Mouse (Mus musculus) gastrocnemius, postnatal 4 days (tissue): Measurements from ENCODE around the gene Ezh1. TPM values are rescaled to one million over a fixed set of nuclear protein-coding genes. Genes with fewer than 3 reads are reported as not detected.
"Not testable (repeated sequence)": the region's sequence is repeated elsewhere in the genome, so short reads cannot be mapped to it uniquely, and the experiment has no call there.

Experiments used
- DNase-seq, 2 experiments: peaks; one replicate each; pipeline ENCODE4 v3.0.0; 2021 to 2022; ENCODE audit warnings: low spot score in 2 of 2, mixed read lengths in 2 of 2
- total RNA-seq, 2 experiments: library from RNA; stranded (reverse); gene quantifications; 2 replicates each; pipeline ENCODE4 v1.2.3; 2021

The Ezh1 gene
- total RNA-seq, 2 experiments from 2014 or later, result 19.3 to 24.6 TPM

DNA sequence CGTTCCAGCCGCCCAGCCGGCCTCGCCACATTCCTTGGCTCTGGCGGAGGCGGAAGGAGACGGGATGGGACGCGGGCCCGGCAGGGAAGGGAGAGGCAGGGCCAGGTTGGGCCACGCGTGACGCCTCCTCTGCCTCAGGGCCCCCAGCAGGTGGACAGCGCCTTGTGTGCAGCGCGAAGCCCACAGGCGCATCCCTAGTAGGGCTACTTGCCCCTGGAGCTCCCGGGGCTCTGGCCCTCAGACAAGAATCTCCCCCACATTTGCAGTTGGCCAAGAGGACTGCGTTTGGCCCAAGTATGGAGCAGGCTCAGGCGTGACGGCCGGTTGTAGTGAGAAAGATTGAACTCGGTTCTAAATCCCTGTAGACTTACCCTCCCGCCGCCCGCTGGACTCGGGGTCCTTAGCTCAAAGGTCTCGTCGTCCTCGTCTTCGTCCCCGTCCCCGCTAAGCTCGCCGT lies 55.9 kb downstream of the Ezh1 start, which contains the start of gene Cntnap1:
Gene Cntnap1, plus strand, starts transcription at position 170 of the 457 bp plus-strand sequence.
- peak; percentile 64 to 81 for DNase-seq

- no peak for DNase-seq
Observed at GRCm38 (mm10) chr11:101169301-101170107, 56.8 kb downstream of the Ezh1 start.

- no peak for DNase-seq
Observed at GRCm38 (mm10) chr11:101168301-101168980, 57.8 kb downstream of the Ezh1 start.

GRCm38 (mm10) chr11:101167963-101168300 lies 58.3 kb downstream of the Ezh1 start:
- no peak for DNase-seq

GRCm38 (mm10) chr11:101167211-101167962 lies 58.9 kb downstream of the Ezh1 start:
- no peak for DNase-seq

DNA sequence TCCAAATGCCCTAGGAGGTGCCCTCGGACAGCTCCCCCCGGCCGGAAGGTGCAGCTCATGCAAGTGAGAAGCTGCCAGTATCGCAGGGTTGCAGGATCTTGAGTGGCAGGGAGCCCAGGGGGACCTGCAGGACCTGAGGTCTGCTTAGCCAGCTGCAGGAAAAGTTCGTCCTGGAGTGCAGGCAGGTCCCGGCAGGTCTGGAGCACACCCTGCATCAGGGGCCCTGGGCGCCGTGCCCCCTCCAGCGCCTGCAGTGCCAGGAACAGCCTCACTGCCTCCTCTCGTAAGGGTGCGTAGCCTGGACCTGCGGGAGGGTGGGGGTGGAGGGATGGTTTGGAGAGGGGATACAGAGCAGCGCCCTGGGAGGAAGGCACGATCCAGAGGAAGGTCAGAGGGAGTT lies 59.9 kb downstream of the Ezh1 start:
- no peak for DNase-seq

DNA sequence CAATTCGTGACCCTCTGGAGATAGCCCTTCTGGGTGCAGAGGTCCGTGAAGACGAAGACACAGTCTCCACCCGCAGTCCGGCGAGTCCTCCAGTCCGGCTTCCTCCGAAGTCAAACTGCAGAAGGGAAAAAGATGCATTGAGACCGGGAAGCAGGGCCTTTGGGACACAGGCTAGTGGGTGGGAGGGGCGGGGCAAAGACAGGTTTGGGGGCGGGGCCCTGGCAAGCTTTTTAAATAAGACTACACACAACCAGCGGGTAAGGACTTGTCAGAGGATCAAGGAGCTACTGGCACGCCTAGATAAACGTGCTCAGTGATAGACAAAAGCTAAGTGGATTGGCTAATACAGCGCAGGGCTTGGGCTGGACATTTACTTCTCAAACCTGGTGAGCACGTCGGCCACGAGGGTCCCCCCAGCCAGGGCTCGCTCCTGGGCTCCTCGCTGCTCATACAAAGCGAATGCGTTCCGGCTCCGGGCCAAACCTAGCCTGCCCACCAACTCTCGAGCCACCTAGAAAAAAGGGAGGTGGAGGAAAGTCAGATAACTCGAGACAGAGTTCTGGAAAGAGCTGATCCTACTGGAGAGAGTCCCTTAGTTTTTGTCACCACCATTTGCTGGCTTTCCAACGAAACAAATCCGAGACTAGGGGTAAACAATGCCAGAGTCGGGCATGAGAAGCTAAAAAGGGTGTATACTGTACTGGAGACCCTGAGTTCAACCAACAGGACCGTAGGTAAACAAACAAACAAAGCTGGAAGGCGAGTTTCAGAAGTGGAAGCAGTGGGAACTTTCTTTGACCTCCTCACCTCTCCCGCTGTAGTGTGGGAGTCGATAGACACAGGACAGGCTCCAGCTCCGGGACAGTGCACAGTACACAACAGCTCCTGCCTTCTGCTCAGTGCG lies 61.3 kb downstream of the Ezh1 start:
- no peak for DNase-seq

- no peak for DNase-seq
Observed at GRCm38 (mm10) chr11:101164351-101164665, 62.0 kb downstream of the Ezh1 start.

DNA sequence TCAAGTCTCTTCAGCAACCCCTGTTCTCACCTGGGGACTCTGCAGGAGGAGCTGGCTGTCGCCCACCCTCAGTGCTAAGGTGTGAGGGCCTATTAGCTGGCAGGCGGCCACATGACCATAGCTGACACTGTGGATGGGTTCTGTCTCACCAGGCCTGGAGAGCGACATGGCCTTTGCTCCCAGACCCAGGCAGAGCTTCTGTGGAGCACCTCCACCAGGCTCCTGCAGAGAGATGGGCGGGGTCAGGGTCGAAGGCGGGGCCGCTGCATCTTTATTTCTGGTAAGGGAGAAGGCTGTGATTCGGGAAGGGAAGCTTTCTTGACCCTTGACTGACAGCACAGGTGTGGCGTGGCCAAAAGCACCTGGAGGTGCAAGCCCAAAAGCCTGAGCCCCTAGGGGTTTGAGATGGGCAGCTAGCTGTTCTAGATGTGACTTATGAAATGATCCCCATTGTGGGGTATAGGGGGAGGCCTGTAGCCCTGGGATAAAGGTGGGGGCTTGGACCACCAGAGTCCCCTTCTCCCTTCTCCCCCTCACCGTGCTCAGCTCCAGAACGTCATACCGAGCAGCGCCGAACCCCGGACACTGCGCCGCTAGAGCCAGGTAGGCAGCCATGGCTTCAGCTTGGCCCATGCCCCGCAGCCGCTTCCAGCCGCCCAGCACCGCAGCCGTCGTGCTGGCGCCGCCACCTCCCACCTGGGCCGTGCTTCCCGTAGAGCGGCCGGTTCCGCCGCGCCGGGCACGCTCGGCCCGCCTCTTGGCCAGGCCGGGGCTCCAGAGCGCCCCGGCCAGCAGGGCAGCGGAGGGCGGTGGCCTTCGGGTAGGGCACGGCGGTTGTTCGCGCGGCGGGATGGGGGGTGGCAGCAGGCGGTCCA lies 62.5 kb downstream of the Ezh1 start:
- no peak for DNase-seq

DNA sequence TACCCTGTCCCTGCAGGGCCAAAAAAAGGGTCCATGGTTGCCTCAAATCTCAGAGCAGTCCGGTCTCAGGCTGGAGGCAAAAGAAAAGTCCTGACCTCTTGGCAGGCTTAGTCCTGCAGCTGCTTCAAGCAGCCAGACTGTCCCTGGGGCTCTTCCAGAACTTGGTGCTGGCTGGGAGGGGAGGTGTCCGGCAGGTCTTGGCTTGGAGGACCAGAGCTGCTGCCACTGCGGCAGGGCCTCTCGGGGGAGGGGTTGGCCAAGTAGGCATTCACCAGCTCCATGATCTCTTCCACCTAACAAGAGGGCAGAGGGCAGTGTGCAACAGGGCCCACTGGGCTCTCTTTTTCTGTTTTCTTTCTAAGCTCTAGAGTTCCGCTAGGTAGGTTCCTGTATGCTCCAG lies 63.5 kb downstream of the Ezh1 start:
- peak in 1 of 2 experiments; percentile 74 for DNase-seq

DNA sequence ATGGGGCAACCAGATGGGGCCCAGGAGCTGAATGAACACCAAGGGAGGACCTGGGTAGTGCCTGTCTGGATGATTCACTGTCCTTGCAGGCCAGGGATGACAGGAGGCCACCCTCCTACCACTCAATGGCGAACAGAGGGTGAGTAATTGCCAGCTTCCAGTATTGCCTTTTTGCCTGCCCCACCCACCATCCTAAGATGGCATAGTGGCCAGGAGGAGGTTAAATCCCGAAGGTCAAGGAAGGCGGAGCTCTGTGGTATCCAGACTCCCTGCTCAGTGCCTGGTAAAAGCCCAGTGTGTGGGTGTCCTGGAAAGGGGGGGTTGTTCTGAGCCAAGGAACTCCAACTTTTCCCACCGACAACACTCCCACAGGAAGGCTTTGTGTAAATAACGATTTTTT lies 64.0 kb downstream of the Ezh1 start:
- DNase-seq, result no peak

DNA sequence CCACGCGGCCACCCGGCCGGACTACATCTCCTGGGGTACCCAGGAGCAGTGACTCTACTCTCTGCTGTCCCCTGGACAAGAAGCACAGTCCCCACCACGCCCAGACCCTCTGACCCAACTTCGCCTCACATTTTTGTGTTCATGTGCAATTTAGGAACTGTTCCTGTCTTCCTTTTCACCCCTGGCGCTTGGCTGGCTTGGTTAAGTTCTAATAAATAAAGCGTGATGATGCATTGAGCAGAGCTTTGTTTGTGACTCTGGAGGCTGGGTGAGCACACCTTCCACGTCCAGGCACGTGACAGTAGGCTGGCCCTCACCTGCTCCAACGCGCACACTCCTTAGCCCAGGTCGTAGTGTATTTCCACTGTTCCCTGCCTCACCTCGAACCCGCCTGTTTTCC lies 64.7 kb downstream of the Ezh1 start:
- DNase-seq, result no peak

DNA sequence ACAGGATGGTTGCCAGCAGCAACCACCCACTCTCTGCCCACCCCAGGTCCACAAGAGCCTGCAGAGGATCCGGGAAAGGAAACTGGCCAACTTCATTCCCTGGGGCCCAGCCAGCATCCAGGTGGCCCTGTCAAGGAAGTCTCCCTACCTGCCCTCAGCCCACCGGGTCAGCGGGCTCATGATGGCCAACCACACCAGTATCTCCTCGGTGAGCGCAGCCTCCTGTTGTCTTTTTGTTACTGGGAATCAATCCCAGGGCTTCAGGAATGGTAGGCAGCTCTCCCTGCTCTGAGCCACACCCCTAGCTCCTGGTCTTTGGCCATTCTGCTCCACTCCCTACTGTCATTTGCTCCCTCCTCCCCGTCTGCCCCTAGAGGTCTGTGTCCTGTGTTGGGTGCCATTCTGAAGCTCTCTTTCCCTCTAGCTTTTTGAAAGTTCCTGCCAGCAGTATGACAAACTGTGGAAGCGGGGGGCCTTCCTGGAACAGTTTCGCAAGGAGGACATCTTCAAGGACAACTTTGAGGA lies 65.2 kb downstream of the Ezh1 start:
- DNase-seq, result not testable (repeated sequence)

GRCm38 (mm10) chr11:101160151-101160550 lies 66.1 kb downstream of the Ezh1 start:
- peak in 1 of 2 experiments; percentile 10 for DNase-seq

GRCm38 (mm10) chr11:101155728-101156371 lies 70.4 kb downstream of the Ezh1 start, which contains the start of gene Tubg2:
Gene Tubg2 (plus strand): TSS chr11:101155907.
- no peak for DNase-seq

- no peak for DNase-seq
Observed at GRCm38 (mm10) chr11:101155151-101155550, 71.1 kb downstream of the Ezh1 start.

- DNase-seq, result no peak
Observed at GRCm38 (mm10) chr11:101154648-101155047, 71.6 kb downstream of the Ezh1 start.

GRCm38 (mm10) chr11:101152825-101153224 lies 73.4 kb downstream of the Ezh1 start:
- no peak for DNase-seq

DNA sequence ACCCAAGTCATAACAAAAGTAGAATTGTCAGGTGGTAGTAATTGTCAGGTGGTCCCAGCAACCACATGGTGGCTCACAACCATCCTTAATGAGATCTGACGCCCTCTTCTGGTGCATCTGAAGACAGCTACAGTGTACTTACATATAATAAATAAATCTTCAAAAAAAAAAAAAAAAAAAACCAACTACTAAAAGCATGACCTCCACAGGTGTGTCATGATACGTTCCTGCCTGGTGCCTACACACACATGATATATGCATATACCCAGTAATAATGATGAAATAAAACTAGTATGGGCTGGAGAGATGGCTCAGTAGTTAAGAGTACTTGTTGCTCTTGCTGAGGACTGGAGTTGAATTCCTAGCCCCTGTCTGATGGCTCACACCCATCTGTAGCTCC lies 75.2 kb downstream of the Ezh1 start:
- DNase-seq, result no peak
